Mouse (Mus musculus) skeletal muscle tissue, adult 2 months (tissue): Measurements from ENCODE around the gene Atp1b3.
"Not testable (repeated sequence)": the region's sequence is repeated elsewhere in the genome, so short reads cannot be mapped to it uniquely, and the experiment has no call there.

Experiments
- DNase-seq: peaks from one replicate; pipeline ENCODE4 v3.0.0-alpha.2; 2012; ENCODE audit warnings: low read depth, low spot score

The Atp1b3 gene

GRCm38 (mm10) chr9:96363581-96364140 is 581 bp downstream of the Atp1b3 start:
- DNase-seq, result peak; percentile 62

GRCm38 (mm10) chr9:96360056-96360455 is 4.2 kb downstream of the Atp1b3 start:
- DNase-seq, result no peak

- DNase-seq, result peak; percentile 43
Measured at GRCm38 (mm10) chr9:96353799-96354198, 10.4 kb downstream of the Atp1b3 start.

GRCm38 (mm10) chr9:96353121-96353769 is 11.0 kb downstream of the Atp1b3 start:
- DNase-seq, result no peak

GRCm38 (mm10) chr9:96351771-96352170 is 12.5 kb downstream of the Atp1b3 start:
- not testable (repeated sequence) for DNase-seq

- DNase-seq, result no peak
Measured at GRCm38 (mm10) chr9:96350476-96350875, 13.8 kb downstream of the Atp1b3 start.

- peak; percentile 42 for DNase-seq
Measured at GRCm38 (mm10) chr9:96350010-96350409, 14.2 kb downstream of the Atp1b3 start.

GRCm38 (mm10) chr9:96348885-96349284 is 15.4 kb downstream of the Atp1b3 start:
- no peak for DNase-seq

GRCm38 (mm10) chr9:96345750-96346149 is 18.5 kb downstream of the Atp1b3 start:
- no peak for DNase-seq

- no peak for DNase-seq
Measured at GRCm38 (mm10) chr9:96331146-96331545, 33.1 kb downstream of the Atp1b3 start.

GRCm38 (mm10) chr9:96328226-96328625 is 36.0 kb downstream of the Atp1b3 start:
- DNase-seq, result no peak

- DNase-seq, result peak; percentile 21
Measured at GRCm38 (mm10) chr9:96326496-96326923, 37.7 kb downstream of the Atp1b3 start.

- no peak for DNase-seq
Measured at GRCm38 (mm10) chr9:96324502-96324901, 39.7 kb downstream of the Atp1b3 start.

GRCm38 (mm10) chr9:96322411-96323152 is 41.7 kb downstream of the Atp1b3 start:
- DNase-seq, result no peak

- no peak for DNase-seq
Measured at GRCm38 (mm10) chr9:96320551-96320980, 43.7 kb downstream of the Atp1b3 start.

GRCm38 (mm10) chr9:96319333-96319732 is 44.9 kb downstream of the Atp1b3 start:
- no peak for DNase-seq

- DNase-seq, result no peak
Measured at GRCm38 (mm10) chr9:96312074-96312473, 52.2 kb downstream of the Atp1b3 start.

GRCm38 (mm10) chr9:96308816-96309215 is 55.4 kb downstream of the Atp1b3 start:
- no peak for DNase-seq

- no peak for DNase-seq
Measured at GRCm38 (mm10) chr9:96299324-96300008, 64.8 kb downstream of the Atp1b3 start.

- no peak for DNase-seq
Measured at GRCm38 (mm10) chr9:96292144-96292543, 72.1 kb downstream of the Atp1b3 start.

- no peak for DNase-seq
Measured at GRCm38 (mm10) chr9:96284916-96285315, 79.3 kb downstream of the Atp1b3 start.
